Mouse (Mus musculus) small intestine, adult 2 months (tissue): ENCODE measurements at regions not wholly inside any gene's neighbourhood (a gene's known extent, or its start where the extent isn't known, plus 50 kb on each side); places are given as distances from the start of the nearest gene placed in this dataset.

Experiments
- CTCF ChIP-seq: fragments of 200-500 bp; IDR thresholded peaks from 2 replicates; pipeline ENCODE4 v1.5.1; 2012; ENCODE audit warnings: low read depth, mild to moderate bottlenecking, control low read depth, inconsistent platforms, low read length, moderate library complexity, mixed read lengths; ENCODE audit not compliant: insufficient replicate concordance, insufficient read length; ENCODE audit errors: extremely low read depth
- POLR2A ChIP-seq: fragments of 200-500 bp; IDR thresholded peaks from 2 replicates; pipeline ENCODE4 v1.6.1; 2012; ENCODE audit warnings: low read depth, mild to moderate bottlenecking, control low read depth, inconsistent platforms, low read length, moderate library complexity

DNA sequence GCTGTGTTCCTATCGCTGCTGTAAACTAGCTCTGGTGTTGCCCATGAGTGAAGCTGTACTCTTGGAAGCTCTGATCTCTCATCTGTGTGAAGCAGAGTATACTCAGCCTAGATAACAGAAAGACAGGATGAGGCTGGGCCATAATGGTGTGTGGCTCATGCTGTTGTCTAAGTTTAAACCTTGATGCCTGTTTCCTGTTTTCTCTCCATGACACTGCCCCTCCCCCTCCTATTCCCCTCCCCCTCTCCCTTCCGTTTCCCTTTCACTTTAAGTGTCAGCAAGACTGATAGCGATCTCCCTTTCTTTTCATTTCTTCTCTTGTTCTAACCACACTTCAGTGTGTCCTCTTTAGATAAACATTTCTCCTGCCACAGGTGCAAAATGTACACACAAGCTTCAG, 229.2 kb upstream of the Tbc1d5 start:
- no peak for TF ChIP-seq CTCF
- TF ChIP-seq POLR2A, result no peak
